Mouse (Mus musculus): ENCODE measurements around the gene Krtap4-9. TPM values are rescaled to one million over a fixed set of nuclear protein-coding genes. Genes with fewer than 3 reads are reported as not detected.

Krtap4-9 gene
- polyA plus RNA-seq (2014; fragmentation: Illumina TruSeq; extraction: RNeasy Lipid Tissue Mini Kit (QIAGEN cat#74804); ENCODE audit: low read depth, low replicate concordance), result not detected

DNA sequence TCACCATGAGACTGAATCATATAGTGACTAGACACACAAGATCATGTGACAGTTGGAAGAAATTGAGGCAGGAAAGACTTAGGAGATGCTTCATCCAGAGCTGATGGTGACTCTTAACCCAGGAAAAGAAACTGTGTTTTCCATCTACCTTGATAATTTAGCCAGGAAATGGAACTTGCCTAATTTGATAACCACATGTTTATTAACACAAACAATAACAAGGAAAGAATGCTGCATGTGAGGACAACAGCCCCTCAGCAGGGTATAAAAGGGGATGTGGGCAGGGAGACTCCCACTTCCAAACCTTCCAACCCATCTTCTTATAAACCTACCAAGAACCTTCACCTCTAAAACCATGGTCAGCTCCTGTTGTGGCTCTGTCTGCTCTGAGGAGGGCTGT lies at the start of gene Krtap4-9:
Krtap4-9 (plus strand) TSS at position 301 of the 400 bp plus-strand sequence.

GRCm38 (mm10) chr11:99772813-99773212 lies 12.2 kb upstream of the Krtap4-9 start, which contains the start of gene Gm11595:
Gene Gm11595 (minus strand): TSS chr11:99772913.

GRCm38 (mm10) chr11:99780604-99781003 lies 4.4 kb upstream of the Krtap4-9 start, which contains the start of gene Krtap4-8:
Gene Krtap4-8 (minus strand): TSS chr11:99780704.

DNA sequence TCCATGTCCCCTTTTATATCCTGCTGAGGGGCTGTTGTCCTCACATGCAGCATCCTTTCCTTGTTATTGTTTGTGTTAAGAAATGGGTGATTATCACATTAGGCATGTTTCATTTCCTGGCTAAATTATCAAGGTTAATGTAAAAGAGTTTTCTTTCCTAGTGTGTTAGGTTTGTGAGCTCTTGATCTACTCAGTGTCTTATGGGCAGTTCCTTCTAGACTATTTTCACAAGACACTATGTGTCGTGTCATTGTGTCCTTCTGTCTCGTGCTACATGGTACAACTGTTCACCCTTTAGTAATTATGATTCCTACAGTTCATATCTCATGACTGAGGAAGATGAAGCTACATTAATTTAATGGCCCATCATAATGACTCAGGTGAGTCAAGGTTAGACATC lies 8.4 kb downstream of the Krtap4-9 start, which contains the start of gene Gm11596:
Gm11596 (minus strand) TSS at position 101 of the 400 bp plus-strand sequence.

GRCm38 (mm10) chr11:99798832-99799231 lies 13.8 kb downstream of the Krtap4-9 start, which contains the start of gene Gm11569:
Gene Gm11569 (minus strand): TSS chr11:99798932.

DNA sequence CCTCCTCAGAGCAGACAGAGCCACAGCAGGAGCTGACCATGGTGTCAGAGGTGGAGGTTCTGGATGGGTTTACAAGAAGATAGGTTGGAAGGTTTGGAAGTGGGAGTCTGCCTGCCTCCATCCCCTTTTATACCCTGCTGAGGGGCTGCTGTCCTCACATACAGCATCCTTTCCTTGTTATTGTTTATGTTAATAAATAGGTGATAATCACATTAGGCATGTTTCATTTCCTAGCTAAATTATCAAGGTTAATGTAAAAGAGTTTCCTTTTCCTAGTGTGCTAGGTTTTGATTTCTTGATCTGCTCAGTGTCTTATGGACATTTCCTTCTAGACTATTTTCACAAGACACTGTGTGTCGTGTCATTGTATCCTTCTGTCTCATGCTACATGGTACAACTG lies 19.3 kb downstream of the Krtap4-9 start, which contains the start of gene Gm11554:
Gm11554 (minus strand) TSS at position 101 of the 400 bp plus-strand sequence.

GRCm38 (mm10) chr11:99809792-99810191 lies 24.8 kb downstream of the Krtap4-9 start, which contains the start of gene Krtap4-13:
Gene Krtap4-13 (minus strand): TSS chr11:99809892.

DNA sequence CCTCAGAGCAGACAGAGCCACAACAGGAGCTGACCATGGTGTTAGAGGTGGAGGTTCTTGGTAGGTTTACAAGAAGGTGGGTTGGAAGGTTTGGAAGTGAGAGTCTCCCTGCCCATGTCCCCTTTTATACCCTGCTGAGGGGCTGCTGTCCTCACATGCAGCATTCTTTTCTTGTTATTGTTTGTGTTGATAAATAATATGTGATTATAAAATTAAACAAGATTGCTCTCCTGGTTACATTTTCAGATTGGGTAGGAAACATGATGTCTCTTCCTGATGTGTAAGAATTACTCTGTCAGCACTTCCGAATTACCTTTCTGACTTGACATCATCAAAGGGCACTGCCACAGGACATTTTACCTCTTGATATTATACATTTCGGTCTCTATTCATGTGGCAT lies 30.6 kb downstream of the Krtap4-9 start, which contains the start of gene Gm11564:
Gm11564 (minus strand) TSS at position 101 of the 400 bp plus-strand sequence.

Other genes starting within 250 kb of the Krtap4-9 start
- gene Krt40, start 242.0 kb upstream of the Krtap4-9 start, polyA plus RNA-seq (2014; fragmentation: Illumina TruSeq; extraction: RNeasy Lipid Tissue Mini Kit (QIAGEN cat#74804); ENCODE audit: low read depth, low replicate concordance), result not detected
- gene Krtap3-3, start 234.3 kb upstream of the Krtap4-9 start, polyA plus RNA-seq (2014; fragmentation: Illumina TruSeq; extraction: RNeasy Lipid Tissue Mini Kit (QIAGEN cat#74804); ENCODE audit: low read depth, low replicate concordance), result not detected
- not detected for gene Krtap3-2, start 228.3 kb upstream of the Krtap4-9 start, polyA plus RNA-seq (2014; fragmentation: Illumina TruSeq; extraction: RNeasy Lipid Tissue Mini Kit (QIAGEN cat#74804); ENCODE audit: low read depth, low replicate concordance)
- gene Gm11939, start 225.7 kb upstream of the Krtap4-9 start, polyA plus RNA-seq (2014; fragmentation: Illumina TruSeq; extraction: RNeasy Lipid Tissue Mini Kit (QIAGEN cat#74804); ENCODE audit: low read depth, low replicate concordance), result not detected
- gene Krtap3-1, start 218.6 kb upstream of the Krtap4-9 start, polyA plus RNA-seq (2014; fragmentation: Illumina TruSeq; extraction: RNeasy Lipid Tissue Mini Kit (QIAGEN cat#74804); ENCODE audit: low read depth, low replicate concordance), result not detected
- gene Krtap1-5, start 204.2 kb upstream of the Krtap4-9 start, polyA plus RNA-seq (2014; fragmentation: Illumina TruSeq; extraction: RNeasy Lipid Tissue Mini Kit (QIAGEN cat#74804); ENCODE audit: low read depth, low replicate concordance), result not detected
- not detected for gene Krtap1-4, start 201.5 kb upstream of the Krtap4-9 start, polyA plus RNA-seq (2014; fragmentation: Illumina TruSeq; extraction: RNeasy Lipid Tissue Mini Kit (QIAGEN cat#74804); ENCODE audit: low read depth, low replicate concordance)
- gene Krtap1-3, start 193.9 kb upstream of the Krtap4-9 start, polyA plus RNA-seq (2014; fragmentation: Illumina TruSeq; extraction: RNeasy Lipid Tissue Mini Kit (QIAGEN cat#74804); ENCODE audit: low read depth, low replicate concordance), result not detected
- gene Krtap9-3, start 187.1 kb upstream of the Krtap4-9 start, polyA plus RNA-seq (2014; fragmentation: Illumina TruSeq; extraction: RNeasy Lipid Tissue Mini Kit (QIAGEN cat#74804); ENCODE audit: low read depth, low replicate concordance), result not detected
- not detected for gene Gm11938, start 181.9 kb upstream of the Krtap4-9 start, polyA plus RNA-seq (2014; fragmentation: Illumina TruSeq; extraction: RNeasy Lipid Tissue Mini Kit (QIAGEN cat#74804); ENCODE audit: low read depth, low replicate concordance)
- gene Gm11937, start 175.0 kb upstream of the Krtap4-9 start, polyA plus RNA-seq (2014; fragmentation: Illumina TruSeq; extraction: RNeasy Lipid Tissue Mini Kit (QIAGEN cat#74804); ENCODE audit: low read depth, low replicate concordance), result not detected
- not detected for gene Krtap2-4, start 170.4 kb upstream of the Krtap4-9 start, polyA plus RNA-seq (2014; fragmentation: Illumina TruSeq; extraction: RNeasy Lipid Tissue Mini Kit (QIAGEN cat#74804); ENCODE audit: low read depth, low replicate concordance)
- not detected for gene Gm11562, start 164.8 kb upstream of the Krtap4-9 start, polyA plus RNA-seq (2014; fragmentation: Illumina TruSeq; extraction: RNeasy Lipid Tissue Mini Kit (QIAGEN cat#74804); ENCODE audit: low read depth, low replicate concordance)
- not detected for gene Krtap4-1, start 157.0 kb upstream of the Krtap4-9 start, polyA plus RNA-seq (2014; fragmentation: Illumina TruSeq; extraction: RNeasy Lipid Tissue Mini Kit (QIAGEN cat#74804); ENCODE audit: low read depth, low replicate concordance)
- gene Krtap4-2, start 150.1 kb upstream of the Krtap4-9 start, polyA plus RNA-seq (2014; fragmentation: Illumina TruSeq; extraction: RNeasy Lipid Tissue Mini Kit (QIAGEN cat#74804); ENCODE audit: low read depth, low replicate concordance), result not detected
- not detected for gene Krtap4-7, start 141.1 kb upstream of the Krtap4-9 start, polyA plus RNA-seq (2014; fragmentation: Illumina TruSeq; extraction: RNeasy Lipid Tissue Mini Kit (QIAGEN cat#74804); ENCODE audit: low read depth, low replicate concordance)
- not detected for gene Gm11555, start 135.0 kb upstream of the Krtap4-9 start, polyA plus RNA-seq (2014; fragmentation: Illumina TruSeq; extraction: RNeasy Lipid Tissue Mini Kit (QIAGEN cat#74804); ENCODE audit: low read depth, low replicate concordance)
- not detected for gene Gm11563, start 126.2 kb upstream of the Krtap4-9 start, polyA plus RNA-seq (2014; fragmentation: Illumina TruSeq; extraction: RNeasy Lipid Tissue Mini Kit (QIAGEN cat#74804); ENCODE audit: low read depth, low replicate concordance)
- gene Krtap4-6, start 119.2 kb upstream of the Krtap4-9 start, polyA plus RNA-seq (2014; fragmentation: Illumina TruSeq; extraction: RNeasy Lipid Tissue Mini Kit (QIAGEN cat#74804); ENCODE audit: low read depth, low replicate concordance), result not detected
- gene Gm14190, start 94.5 kb upstream of the Krtap4-9 start, polyA plus RNA-seq (2014; fragmentation: Illumina TruSeq; extraction: RNeasy Lipid Tissue Mini Kit (QIAGEN cat#74804); ENCODE audit: low read depth, low replicate concordance), result not detected
- not detected for gene Gm14180, start 50.9 kb upstream of the Krtap4-9 start, polyA plus RNA-seq (2014; fragmentation: Illumina TruSeq; extraction: RNeasy Lipid Tissue Mini Kit (QIAGEN cat#74804); ENCODE audit: low read depth, low replicate concordance)
- gene Gm11595, start 12.3 kb upstream of the Krtap4-9 start, polyA plus RNA-seq (2014; fragmentation: Illumina TruSeq; extraction: RNeasy Lipid Tissue Mini Kit (QIAGEN cat#74804); ENCODE audit: low read depth, low replicate concordance), result not detected
- gene Krtap4-8, start 4.5 kb upstream of the Krtap4-9 start, polyA plus RNA-seq (2014; fragmentation: Illumina TruSeq; extraction: RNeasy Lipid Tissue Mini Kit (QIAGEN cat#74804); ENCODE audit: low read depth, low replicate concordance), result not detected
- not detected for gene Gm11596, start 8.3 kb downstream of the Krtap4-9 start, polyA plus RNA-seq (2014; fragmentation: Illumina TruSeq; extraction: RNeasy Lipid Tissue Mini Kit (QIAGEN cat#74804); ENCODE audit: low read depth, low replicate concordance)
- gene Gm11569, start 13.7 kb downstream of the Krtap4-9 start, polyA plus RNA-seq (2014; fragmentation: Illumina TruSeq; extraction: RNeasy Lipid Tissue Mini Kit (QIAGEN cat#74804); ENCODE audit: low read depth, low replicate concordance), result not detected
- gene Gm11554, start 19.2 kb downstream of the Krtap4-9 start, polyA plus RNA-seq (2014; fragmentation: Illumina TruSeq; extraction: RNeasy Lipid Tissue Mini Kit (QIAGEN cat#74804); ENCODE audit: low read depth, low replicate concordance), result not detected
- not detected for gene Krtap4-13, start 24.7 kb downstream of the Krtap4-9 start, polyA plus RNA-seq (2014; fragmentation: Illumina TruSeq; extraction: RNeasy Lipid Tissue Mini Kit (QIAGEN cat#74804); ENCODE audit: low read depth, low replicate concordance)
- gene Gm11564, start 30.5 kb downstream of the Krtap4-9 start, polyA plus RNA-seq (2014; fragmentation: Illumina TruSeq; extraction: RNeasy Lipid Tissue Mini Kit (QIAGEN cat#74804); ENCODE audit: low read depth, low replicate concordance), result not detected
- gene 2300003K06Rik, start 52.9 kb downstream of the Krtap4-9 start, polyA plus RNA-seq (2014; fragmentation: Illumina TruSeq; extraction: RNeasy Lipid Tissue Mini Kit (QIAGEN cat#74804); ENCODE audit: low read depth, low replicate concordance), result not detected
- not detected for gene Krtap4-16, start 66.4 kb downstream of the Krtap4-9 start, polyA plus RNA-seq (2014; fragmentation: Illumina TruSeq; extraction: RNeasy Lipid Tissue Mini Kit (QIAGEN cat#74804); ENCODE audit: low read depth, low replicate concordance)
- not detected for gene Gm11568, start 72.7 kb downstream of the Krtap4-9 start, polyA plus RNA-seq (2014; fragmentation: Illumina TruSeq; extraction: RNeasy Lipid Tissue Mini Kit (QIAGEN cat#74804); ENCODE audit: low read depth, low replicate concordance)
- not detected for gene Gm11559, start 79.3 kb downstream of the Krtap4-9 start, polyA plus RNA-seq (2014; fragmentation: Illumina TruSeq; extraction: RNeasy Lipid Tissue Mini Kit (QIAGEN cat#74804); ENCODE audit: low read depth, low replicate concordance)
- not detected for gene Krtap9-1, start 88.2 kb downstream of the Krtap4-9 start, polyA plus RNA-seq (2014; fragmentation: Illumina TruSeq; extraction: RNeasy Lipid Tissue Mini Kit (QIAGEN cat#74804); ENCODE audit: low read depth, low replicate concordance)
- gene Gm11567, start 94.0 kb downstream of the Krtap4-9 start, polyA plus RNA-seq (2014; fragmentation: Illumina TruSeq; extraction: RNeasy Lipid Tissue Mini Kit (QIAGEN cat#74804); ENCODE audit: low read depth, low replicate concordance), result not detected
- not detected for gene Krtap31-1, start 122.7 kb downstream of the Krtap4-9 start, polyA plus RNA-seq (2014; fragmentation: Illumina TruSeq; extraction: RNeasy Lipid Tissue Mini Kit (QIAGEN cat#74804); ENCODE audit: low read depth, low replicate concordance)
- not detected for gene Gm11565, start 129.6 kb downstream of the Krtap4-9 start, polyA plus RNA-seq (2014; fragmentation: Illumina TruSeq; extraction: RNeasy Lipid Tissue Mini Kit (QIAGEN cat#74804); ENCODE audit: low read depth, low replicate concordance)
- not detected for gene Krtap31-2, start 151.1 kb downstream of the Krtap4-9 start, polyA plus RNA-seq (2014; fragmentation: Illumina TruSeq; extraction: RNeasy Lipid Tissue Mini Kit (QIAGEN cat#74804); ENCODE audit: low read depth, low replicate concordance)
- not detected for gene Krtap9-5, start 163.3 kb downstream of the Krtap4-9 start, polyA plus RNA-seq (2014; fragmentation: Illumina TruSeq; extraction: RNeasy Lipid Tissue Mini Kit (QIAGEN cat#74804); ENCODE audit: low read depth, low replicate concordance)
- not detected for gene Krtap29-1, start 193.9 kb downstream of the Krtap4-9 start, polyA plus RNA-seq (2014; fragmentation: Illumina TruSeq; extraction: RNeasy Lipid Tissue Mini Kit (QIAGEN cat#74804); ENCODE audit: low read depth, low replicate concordance)
- not detected for gene Krtap16-1, start 201.4 kb downstream of the Krtap4-9 start, polyA plus RNA-seq (2014; fragmentation: Illumina TruSeq; extraction: RNeasy Lipid Tissue Mini Kit (QIAGEN cat#74804); ENCODE audit: low read depth, low replicate concordance)
- gene Krtap17-1, start 208.8 kb downstream of the Krtap4-9 start, polyA plus RNA-seq (2014; fragmentation: Illumina TruSeq; extraction: RNeasy Lipid Tissue Mini Kit (QIAGEN cat#74804); ENCODE audit: low read depth, low replicate concordance), result not detected
- not detected for gene Krt33a, start 231.0 kb downstream of the Krtap4-9 start, polyA plus RNA-seq (2014; fragmentation: Illumina TruSeq; extraction: RNeasy Lipid Tissue Mini Kit (QIAGEN cat#74804); ENCODE audit: low read depth, low replicate concordance)
- gene Krt33b, start 244.7 kb downstream of the Krtap4-9 start, polyA plus RNA-seq (2014; fragmentation: Illumina TruSeq; extraction: RNeasy Lipid Tissue Mini Kit (QIAGEN cat#74804); ENCODE audit: low read depth, low replicate concordance), result not detected

All from liver, adult 10 weeks (tissue).